7 mouse cellular contexts compared by ENCODE assay signal in genomic region chr14:30548131-30548720, GRCm38 (mm10). TPM values are rescaled to one million over a fixed set of nuclear protein-coding genes. Genes with fewer than 3 reads are reported as not detected.
DNase-seq lines count a peak whose midpoint lies in the region; ATAC-seq and TF ChIP-seq lines count a peak whose summit lies in the region.

Tkt (plus strand) TSS chr14:30548359.

- H3K4me3 ChIP-seq in gastrocnemius, adult 2 months: peak within 1 kb of the TSS; percentile 77
- H3K4me3 ChIP-seq in hindbrain, embryonic 14.5 days (replicated peaks; ENCODE audit: low read length): peak within 1 kb of the TSS; percentile 62

- WGBS in hindbrain, embryonic 14.5 days: 28% methylated on average over 8 of the region's 8 CpGs

- DNase-seq in adrenal gland, adult 2 months: peak; percentile 88
- DNase-seq in embryo, embryonic 10 days (ENCODE audit: low spot score): peak; percentile 41
- peak; percentile 73 for DNase-seq in gastrocnemius, adult 2 months
- DNase-seq in hindbrain, embryonic 14.5 days (ENCODE audit: low spot score): peak; percentile 41
- DNase-seq in left cerebral cortex, adult 11 months (ENCODE audit: low spot score): peak; percentile 82
- DNase-seq in lung, postnatal 14 days: peak; percentile 65
- DNase-seq in retina, embryonic 14.5 days (ENCODE audit: low spot score): peak; percentile 52

- H3K27me3 ChIP-seq in hindbrain, embryonic 14.5 days (ENCODE audit: control insufficient read depth, insufficient read depth, low read length): no peaks in the 10 kb centered on the region

- peak within 1 kb of the TSS; percentile 75 for H3K4me2 ChIP-seq in hindbrain, embryonic 14.5 days (replicated peaks)

- peaks cover 26% of the 10 kb centered on the region for H3K4me1 ChIP-seq in hindbrain, embryonic 14.5 days (replicated peaks; ENCODE audit: control insufficient read depth, insufficient read depth, low read length)

- H3K36me3 ChIP-seq in hindbrain, embryonic 14.5 days (replicated peaks; ENCODE audit: control insufficient read depth, insufficient read depth): no peaks in the 10 kb centered on the region

- intact Hi-C loops in gastrocnemius, adult 2 months (cut with DNase I): no loop called here

- ATAC-seq in hindbrain, embryonic 14.5 days (ENCODE audit: low FRiP score): peak; percentile 52

- peak within 1 kb of the TSS; percentile 91 for H3K27ac ChIP-seq in gastrocnemius, adult 2 months
- H3K27ac ChIP-seq in hindbrain, embryonic 14.5 days: peak within 1 kb of the TSS; percentile 91

- H3K9ac ChIP-seq in hindbrain, embryonic 14.5 days: peak within 1 kb of the TSS; percentile 86

- H3K9me3 ChIP-seq in hindbrain, embryonic 14.5 days (ENCODE audit: control insufficient read depth, low read length): no peaks in the 10 kb centered on the region

- TF ChIP-seq CTCF in gastrocnemius, adult 2 months (IDR thresholded peaks at IDR 0.05): no peak

RNA-seq across cellular contexts. Expression of gene Tkt, which starts in this region (rescaled TPM):
- 1,000 to 10,000 TPM in 1 of 2 experiments, 100 to 1,000 TPM in 1; 736 to 1,496 TPM for total RNA-seq in adrenal gland, adult 2 months (2021)
- 1,206 and 1,589 TPM in 2 replicates for polyA plus RNA-seq in adrenal gland, adult 2 months (2012; rRNA removed)
- 10 to 100 TPM in 1 of 2 experiments, 1 to 10 TPM in 1; 8.0 to 15.0 TPM for total RNA-seq in gastrocnemius, adult 2 months (2021)
- polyA plus RNA-seq in hindbrain, embryonic 14.5 days (2014; fragmentation: Nextera tagmentation; extraction: Ambion mirVana): 110 and 144 TPM in 2 replicates

Comparison
In these comparisons a context has a peak if more than half of its experiments do, and no peak if none do; other contexts are left out.
1. Peak in every context shown above with its lines: DNase-seq, ATAC-seq, H3K4me3 ChIP-seq and H3K27ac ChIP-seq.
2. RNA of gene Tkt (total RNA-seq): 736 to 1,496 TPM in adrenal gland, adult 2 months; 8.0 to 15.0 TPM in gastrocnemius, adult 2 months; every median in the first group is over 10 times any median in the second.